Mouse (Mus musculus) heart, embryonic 12.5 days (tissue): ENCODE data around the gene Rhog. TPM values are rescaled to one million over a fixed set of nuclear protein-coding genes. Genes with fewer than 3 reads are reported as not detected.
A peak's percentile ranks its signal among the peaks of the same experiment; 100 is the strongest.

ENCODE experiments used
- ATAC-seq: fragments of 200-750 bp; cut with Nextera tagmentation; 2 replicates; pipeline ENCODE4 v1.8.0; 2017; ENCODE audit warnings: moderate TSS enrichment, moderate library complexity; ENCODE audit not compliant: insufficient number of reproducible peaks, low FRiP score
- H3K27ac ChIP-seq: fragments of 300-500 bp; sonication (generic); 2 replicates; pipeline ENCODE4 v1.5.1; 2016; ENCODE audit warnings: mild to moderate bottlenecking, moderate library complexity; ENCODE audit not compliant: poor library complexity, severe bottlenecking
- H3K27me3 ChIP-seq: fragments of 300-500 bp; sonication (generic); replicated peaks from 2 replicates; pipeline ENCODE4 v1.6.1; 2016; ENCODE audit warnings: mild to moderate bottlenecking, moderate library complexity
- H3K36me3 ChIP-seq: fragments of 300-500 bp; sonication (generic); 2 replicates; pipeline ENCODE4 v1.6.1; 2016; ENCODE audit warnings: mild to moderate bottlenecking, moderate library complexity
- H3K4me1 ChIP-seq: fragments of 300-500 bp; sonication (generic); replicated peaks from 2 replicates; pipeline ENCODE4 v1.6.1; 2016; ENCODE audit warnings: mild to moderate bottlenecking
- H3K4me2 ChIP-seq: fragments of 300-500 bp; sonication (generic); 2 replicates; pipeline ENCODE4 v1.6.1; 2016; ENCODE audit warnings: mild to moderate bottlenecking, moderate library complexity
- H3K4me3 ChIP-seq: fragments of 300-500 bp; sonication (generic); 2 replicates; pipeline ENCODE4 v1.5.1; 2016; ENCODE audit warnings: mild to moderate bottlenecking
- H3K9ac ChIP-seq: fragments of 300-500 bp; sonication (generic); 2 replicates; pipeline ENCODE4 v1.6.1; 2016; ENCODE audit warnings: mild to moderate bottlenecking, moderate library complexity
- H3K9me3 ChIP-seq: fragments of 300-500 bp; sonication (generic); replicated peaks from 2 replicates; pipeline ENCODE4 v1.6.1; 2016; ENCODE audit warnings: mild to moderate bottlenecking, moderate library complexity
- WGBS: fragments of 180-500 bp; shearing (Covaris S2); methylation state at CpG from one replicate; pipeline ENCODE4 v1.1.7; 2016; 5-methylcytosine and 5-hydroxymethylcytosine counted together
- polyA plus RNA-seq: library from polyadenylated mRNA; unstranded; fragments of >200 nt; fragmentation: Nextera tagmentation; extraction: Ambion mirVana; gene quantifications from 2 replicates; pipeline ENCODE4 v1.2.1, GENCODE M21; 2016

Gene Rhog
- polyA plus RNA-seq, 1 experiment from 2014 or later, result 42.7 TPM

DNA sequence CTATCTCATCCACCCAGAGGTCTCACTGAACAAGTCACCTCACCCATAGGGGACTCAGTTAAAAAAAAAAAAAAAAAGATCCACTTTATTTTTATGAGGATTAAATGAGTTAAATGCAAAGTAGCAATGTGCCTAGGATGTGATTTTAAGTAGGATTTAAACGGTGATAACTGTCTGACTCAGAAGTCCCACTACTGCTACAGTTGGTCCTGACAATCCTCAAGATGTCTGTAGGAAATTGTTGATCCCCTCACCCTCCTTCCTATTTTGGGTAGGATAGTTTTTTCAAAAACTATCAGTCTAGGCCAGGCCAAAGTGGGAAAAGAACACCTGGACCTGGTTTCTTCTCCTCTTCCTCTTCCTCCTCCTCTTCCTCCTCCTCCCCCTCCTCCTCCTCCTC, 34.0 kb downstream of the Rhog start:
- WGBS, result 34% methylated on average over 1 of the region's 1 CpGs
- H3K9me3 ChIP-seq, result no peaks in the 10 kb centered on the region
- peak overlapping the region; percentile 56 for H3K4me3 ChIP-seq
- H3K4me1 ChIP-seq, result peaks cover 11% of the 10 kb centered on the region
- peak overlapping the region; percentile 53; the same call in 1 of the 2 replicates for H3K9ac ChIP-seq
- ATAC-seq, result no peak
- H3K4me2 ChIP-seq, result peak overlapping the region; percentile 84
- H3K27ac ChIP-seq, result no peak overlapping the region
- no peaks in the 10 kb centered on the region for H3K27me3 ChIP-seq
- H3K36me3 ChIP-seq, result no peaks in the 10 kb centered on the region

DNA sequence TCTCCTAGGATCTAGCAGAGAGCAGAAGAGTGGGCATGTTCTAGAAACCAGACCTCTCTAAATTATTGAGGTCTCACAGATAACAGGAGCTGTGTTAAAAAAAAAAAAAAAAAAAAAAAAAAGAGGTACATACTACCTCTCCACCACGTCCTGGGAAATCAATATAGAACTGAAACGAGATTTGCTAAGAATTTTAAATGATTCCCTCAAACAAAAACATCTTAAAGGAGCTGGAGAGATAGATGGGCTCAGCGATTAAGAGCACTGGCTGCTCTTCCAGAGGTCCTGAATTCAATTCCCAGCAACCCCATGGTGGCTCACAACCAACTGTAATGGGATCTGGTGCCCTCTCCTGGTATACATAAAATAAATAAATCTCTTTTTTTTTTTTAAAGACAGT, 44.8 kb downstream of the Rhog start:
- H3K9me3 ChIP-seq, result no peaks in the 10 kb centered on the region
- peak overlapping the region; percentile 76 for H3K9ac ChIP-seq
- H3K4me3 ChIP-seq, result peak overlapping the region; percentile 83
- H3K4me2 ChIP-seq, result peak overlapping the region; percentile 82
- ATAC-seq, result no peak
- H3K27ac ChIP-seq, result peak overlapping the region; percentile 89
- 0 out of 2 replicates have a peak, but pooled peaks cover 3% of the 10 kb centered on the region for H3K36me3 ChIP-seq
- WGBS, result 41% methylated on average over 3 of the region's 3 CpGs
- peaks cover 4% of the 10 kb centered on the region for H3K4me1 ChIP-seq
- H3K27me3 ChIP-seq, result no peaks in the 10 kb centered on the region

DNA sequence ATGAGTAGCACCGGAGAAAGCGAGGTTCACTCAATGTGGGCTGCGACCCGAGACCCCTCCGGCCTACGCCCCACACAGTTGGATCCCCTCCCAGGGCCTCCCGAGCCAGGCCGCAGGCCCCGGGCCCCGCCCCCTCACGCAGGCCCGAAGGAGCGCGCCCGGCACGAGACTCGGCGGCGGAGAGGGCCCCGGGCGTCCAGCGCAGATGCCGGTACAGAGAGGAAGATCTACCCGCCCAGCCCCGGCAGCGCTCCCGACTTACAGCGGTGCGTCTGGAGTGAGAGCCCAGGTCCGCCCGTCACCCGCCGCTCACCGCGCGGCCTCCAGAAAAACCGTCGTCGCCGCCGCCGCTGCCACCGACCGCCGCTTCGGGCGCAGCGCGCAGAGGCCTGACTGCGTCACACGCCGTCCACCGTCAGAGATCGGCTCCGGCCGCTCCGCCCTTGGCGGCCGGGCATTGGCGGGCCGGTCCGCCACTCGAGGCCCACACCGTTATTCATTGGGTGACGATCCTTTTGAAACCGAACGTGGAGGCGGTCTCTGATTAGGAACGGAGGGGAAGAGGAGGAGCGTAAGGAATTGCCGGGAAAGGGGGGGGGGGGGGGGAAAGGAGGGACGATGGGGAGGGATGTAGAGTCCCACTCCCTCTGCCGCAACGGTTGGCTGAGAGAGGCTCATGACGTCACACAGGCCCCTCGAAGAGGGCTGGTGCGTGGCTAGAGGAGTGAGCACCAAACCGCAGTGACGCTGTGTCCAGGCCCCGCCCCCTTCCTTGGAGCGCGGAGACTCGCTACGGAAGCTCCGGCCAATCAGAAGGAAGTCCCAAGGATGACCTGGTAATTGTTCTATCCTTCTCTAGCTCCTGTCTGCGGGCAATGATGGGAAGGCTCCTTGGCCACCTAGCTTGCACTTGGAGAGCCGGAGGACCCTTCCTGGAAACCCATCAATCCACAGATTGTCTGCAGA, 45.8 kb downstream of the Rhog start, which contains the start of the genes Nup98 and Pgap2:
Nup98 (minus strand) TSS at position 421 of the 966 bp plus-strand sequence.
Pgap2 (plus strand) TSS at position 453 of the 966 bp plus-strand sequence.
- ATAC-seq, result peak; percentile 99
- peaks cover 7% of the 10 kb centered on the region for H3K4me1 ChIP-seq
- under 1% methylated on average over 85 of the region's 87 CpGs for WGBS

DNA sequence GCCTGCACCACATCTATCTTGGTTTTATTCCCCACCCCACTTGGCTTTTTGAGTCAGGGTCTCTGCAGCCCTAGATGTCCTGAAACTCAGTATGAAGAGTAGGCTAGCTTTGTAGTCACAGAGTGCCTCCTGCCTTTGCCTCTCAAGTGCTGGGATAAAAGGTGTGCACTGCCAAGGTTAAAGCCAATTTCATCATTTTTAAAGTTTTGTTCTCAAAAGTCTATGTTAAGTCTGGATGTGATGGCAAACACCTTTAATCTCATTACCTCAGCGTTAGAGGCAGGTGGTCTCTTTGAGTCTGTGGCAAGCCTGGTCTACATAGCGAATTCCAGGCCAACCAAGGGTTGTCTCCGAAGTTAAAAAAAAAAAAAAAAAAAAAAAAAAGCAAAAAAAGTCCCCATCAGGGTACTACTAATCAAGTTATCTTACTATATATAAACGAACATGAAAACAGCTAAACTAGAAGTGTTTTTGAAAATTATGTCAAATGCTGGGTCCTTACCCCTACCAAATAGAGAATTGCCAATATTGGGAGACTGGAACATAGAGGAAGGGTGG, 47.0 kb downstream of the Rhog start:
- ATAC-seq, result no peak
- no peaks in the 10 kb centered on the region for H3K27me3 ChIP-seq
- 0 out of 2 replicates have a peak, but pooled peaks cover 9% of the 10 kb centered on the region for H3K36me3 ChIP-seq
- peak overlapping the region; percentile 89 for H3K9ac ChIP-seq
- no peak overlapping the region for H3K27ac ChIP-seq
- H3K4me1 ChIP-seq, result peaks cover 11% of the 10 kb centered on the region
- 39% methylated on average over 4 of the region's 4 CpGs for WGBS
- peak overlapping the region; percentile 87 for H3K4me2 ChIP-seq
- peak overlapping the region; percentile 83 for H3K4me3 ChIP-seq
- H3K9me3 ChIP-seq, result no peaks in the 10 kb centered on the region

More for the DNA sequence above, 45.8 kb downstream of the Rhog start, which contains the start of the genes Nup98 and Pgap2:
- Histone ChIP-seq H3K4me3 (peak within 1 kb of the TSS; percentile 83), H3K36me3 (0 out of 2 replicates have a peak, but pooled peaks cover 3% of the 10 kb centered on the region), H3K27me3 (no peaks in the 10 kb centered on the region), H3K9me3 (no peaks in the 10 kb centered on the region), H3K4me2 (peak within 1 kb of the TSS; percentile 87), H3K27ac (peak within 1 kb of the TSS; percentile 94), H3K9ac (peak within 1 kb of the TSS; percentile 89)

DNA sequence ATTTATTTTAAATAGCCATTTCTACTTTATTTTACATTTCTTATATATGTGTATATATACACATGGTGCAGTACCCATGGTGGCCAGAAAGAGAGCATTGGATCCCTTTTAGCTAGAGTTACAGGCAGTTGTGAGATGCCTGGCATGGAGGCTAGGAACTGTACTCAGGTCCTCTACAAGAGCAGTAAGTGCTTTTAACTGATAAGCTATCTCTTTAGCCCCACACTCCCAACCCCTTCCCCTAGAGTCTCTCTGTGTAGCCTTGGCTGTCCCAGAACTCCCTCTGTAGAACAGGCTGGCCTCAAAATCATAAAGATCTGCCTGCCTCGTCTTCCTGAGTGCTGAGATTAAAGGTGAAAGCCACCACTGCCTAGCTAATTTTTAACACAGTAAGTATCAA, 50.2 kb downstream of the Rhog start:
- WGBS, result 56% methylated on average over 1 of the region's 1 CpGs
- Histone ChIP-seq H3K4me3 (no peak overlapping the region), H3K4me2 (no peak overlapping the region), H3K27me3 (no peaks in the 10 kb centered on the region), H3K9me3 (no peaks in the 10 kb centered on the region), H3K27ac (no peak overlapping the region; the same call in 1 of the 2 replicates), H3K36me3 (0 out of 2 replicates have a peak, but pooled peaks cover 9% of the 10 kb centered on the region), H3K9ac (no peak overlapping the region), H3K4me1 (peaks cover 15% of the 10 kb centered on the region)
- no peak for ATAC-seq

DNA sequence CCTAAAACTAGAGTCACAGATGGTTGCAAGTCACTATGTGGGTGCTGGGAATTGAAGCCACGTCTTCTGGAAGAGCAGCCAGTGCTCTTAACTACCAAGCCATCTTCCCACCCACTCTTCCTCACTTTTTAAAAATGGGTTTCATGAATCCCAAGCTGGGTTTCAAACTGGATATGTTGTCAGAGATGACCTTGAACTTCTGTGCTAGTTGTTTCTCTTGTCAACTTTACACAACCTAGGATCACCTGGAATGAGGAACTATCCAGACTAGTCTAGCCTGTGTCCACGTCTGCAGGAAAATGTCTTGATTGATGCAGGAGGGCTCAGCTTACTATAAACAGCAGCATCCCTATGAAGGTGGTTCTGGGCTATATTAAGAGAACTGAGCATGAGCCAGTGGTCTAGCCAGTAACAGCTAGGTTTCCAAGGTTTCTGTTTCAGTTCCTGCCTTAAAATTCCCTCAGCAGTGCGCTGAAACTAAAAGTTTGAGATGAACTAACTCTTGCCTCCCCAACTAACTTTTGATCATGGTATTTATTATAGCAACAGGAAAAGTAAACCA, 51.5 kb downstream of the Rhog start:
- no peak for ATAC-seq
- Histone ChIP-seq H3K27me3 (no peaks in the 10 kb centered on the region), H3K9me3 (no peaks in the 10 kb centered on the region), H3K9ac (no peak overlapping the region), H3K36me3 (0 out of 2 replicates have a peak, but pooled peaks cover 9% of the 10 kb centered on the region), H3K4me3 (no peak overlapping the region), H3K4me1 (peaks cover 15% of the 10 kb centered on the region), H3K4me2 (no peak overlapping the region), H3K27ac (no peak overlapping the region)
- 88% methylated on average over 3 of the region's 3 CpGs for WGBS

DNA sequence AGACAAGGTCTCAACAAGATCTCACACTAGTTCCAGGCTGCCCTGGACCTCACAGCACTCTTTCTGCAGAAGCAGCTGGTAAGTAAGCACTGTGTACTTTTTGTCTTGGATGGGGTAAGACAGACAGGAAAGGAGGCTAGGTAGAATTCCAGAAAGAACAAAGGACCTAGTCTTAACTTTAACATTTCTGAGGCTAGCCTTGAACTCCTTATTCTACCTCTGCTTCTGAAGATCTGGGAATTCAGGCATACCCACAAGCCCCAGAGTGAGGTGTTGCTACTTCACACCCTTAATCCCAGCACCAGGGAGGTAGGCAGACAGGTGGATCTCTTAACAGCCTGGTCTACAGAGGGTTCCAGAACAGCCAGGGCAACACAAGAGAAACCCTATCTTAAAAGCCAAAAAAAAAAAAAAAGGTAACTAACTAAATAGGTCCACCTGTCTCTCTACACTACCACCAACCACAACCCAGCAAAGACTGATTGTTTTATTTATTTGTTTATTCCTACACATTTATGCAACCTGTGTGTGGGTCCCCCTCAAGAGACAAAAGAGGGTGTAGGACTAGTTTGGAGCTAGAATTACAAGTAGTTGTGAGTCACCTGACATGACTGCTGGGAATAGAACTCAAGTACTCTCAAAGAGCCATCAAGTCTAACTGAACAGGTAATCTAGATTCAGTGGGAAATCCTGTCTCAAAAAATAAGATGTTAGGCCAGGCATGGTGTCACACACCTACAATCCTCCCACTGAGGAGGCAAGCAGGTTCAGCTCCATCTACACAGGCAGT, 54.7 kb downstream of the Rhog start:
- H3K9me3 ChIP-seq, result no peaks in the 10 kb centered on the region
- H3K4me2 ChIP-seq, result no peak overlapping the region
- no peaks in the 10 kb centered on the region for H3K27me3 ChIP-seq
- no peak overlapping the region for H3K4me3 ChIP-seq
- ATAC-seq, result no peak
- no peak overlapping the region for H3K27ac ChIP-seq
- H3K9ac ChIP-seq, result no peak overlapping the region
- 0 out of 2 replicates have a peak, but pooled peaks cover 11% of the 10 kb centered on the region for H3K4me1 ChIP-seq
- 0 out of 2 replicates have a peak, but pooled peaks cover 5% of the 10 kb centered on the region for H3K36me3 ChIP-seq

DNA sequence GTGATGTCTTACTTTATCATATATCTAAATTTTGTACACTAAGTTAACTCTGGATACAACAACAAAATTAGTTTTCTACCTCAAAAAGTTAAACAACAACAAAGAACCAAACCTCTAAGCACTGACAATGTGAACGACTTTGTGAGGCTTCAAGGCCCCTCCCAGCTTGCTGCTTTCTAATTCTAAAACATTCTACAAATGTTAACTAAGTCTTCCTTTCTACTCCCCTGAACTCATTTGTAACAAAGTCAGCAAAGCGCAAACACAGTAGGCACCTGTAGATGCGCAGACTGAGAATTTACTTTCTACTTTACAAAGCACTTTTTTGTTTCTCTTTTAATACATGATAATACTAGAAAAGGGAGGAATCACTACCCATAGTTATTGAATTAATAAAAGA, 55.3 kb downstream of the Rhog start:
- 0 out of 2 replicates have a peak, but pooled peaks cover 8% of the 10 kb centered on the region for H3K4me1 ChIP-seq
- H3K4me3 ChIP-seq, result no peak overlapping the region
- no peak overlapping the region for H3K27ac ChIP-seq
- H3K36me3 ChIP-seq, result 0 out of 2 replicates have a peak, but pooled peaks cover 5% of the 10 kb centered on the region
- no peak for ATAC-seq
- no peak overlapping the region for H3K9ac ChIP-seq
- H3K9me3 ChIP-seq, result no peaks in the 10 kb centered on the region
- 85% methylated on average over 3 of the region's 3 CpGs for WGBS
- H3K4me2 ChIP-seq, result no peak overlapping the region
- H3K27me3 ChIP-seq, result no peaks in the 10 kb centered on the region

DNA sequence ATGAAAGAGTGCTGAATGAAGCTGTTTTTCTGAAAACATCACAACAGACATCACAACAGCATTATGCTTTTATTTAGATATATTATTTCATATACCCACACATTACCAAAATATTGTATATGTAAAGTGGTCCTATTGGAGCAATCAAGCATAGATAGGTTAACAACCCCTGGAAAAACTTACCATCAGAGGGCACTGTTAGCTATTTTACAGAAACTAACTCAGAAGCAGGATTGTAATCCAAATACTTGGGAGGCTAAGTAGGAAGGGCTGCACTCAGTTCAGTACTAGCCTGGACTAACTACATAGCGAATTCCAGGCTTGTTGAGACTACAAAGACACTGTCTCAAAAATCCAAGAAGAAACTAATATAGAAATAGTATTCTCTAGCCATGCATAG, 63.5 kb downstream of the Rhog start:
- 89% methylated on average over 1 of the region's 1 CpGs for WGBS

More for the DNA sequence above, 63.5 kb downstream of the Rhog start:
- ATAC-seq, result no peak
- H3K4me1 ChIP-seq, result no peaks in the 10 kb centered on the region
- no peaks in the 10 kb centered on the region for H3K9me3 ChIP-seq
- peaks cover 58% of the 10 kb centered on the region for H3K36me3 ChIP-seq
- H3K27ac ChIP-seq, result no peak overlapping the region
- H3K4me2 ChIP-seq, result no peak overlapping the region
- no peak overlapping the region for H3K4me3 ChIP-seq
- no peaks in the 10 kb centered on the region for H3K27me3 ChIP-seq
- no peak overlapping the region for H3K9ac ChIP-seq
